Mouse (Mus musculus) limb, embryonic 12.5 days (tissue): ENCODE measurements around the gene Coro2b. TPM values are rescaled to one million over a fixed set of nuclear protein-coding genes. Genes with fewer than 3 reads are reported as not detected.

Source experiments
- ATAC-seq: fragments of 200-750 bp; cut with Nextera tagmentation; 2 replicates; pipeline ENCODE4 v1.8.0; 2017; ENCODE audit warnings: low read depth, moderate TSS enrichment; ENCODE audit not compliant: insufficient number of reproducible peaks, insufficient read depth, low FRiP score, low TSS enrichment
- H3K27ac ChIP-seq: fragments of 300-500 bp; sonication (generic); 2 replicates; pipeline ENCODE4 v1.5.1; 2016; ENCODE audit warnings: mild to moderate bottlenecking, moderate library complexity
- H3K27me3 ChIP-seq: fragments of 300-500 bp; sonication (generic); 2 replicates; pipeline ENCODE4 v1.6.1; 2016; ENCODE audit warnings: mild to moderate bottlenecking, moderate library complexity
- H3K36me3 ChIP-seq: fragments of 300-500 bp; sonication (generic); 2 replicates; pipeline ENCODE4 v1.6.1; 2016; ENCODE audit warnings: mild to moderate bottlenecking, moderate library complexity
- H3K4me1 ChIP-seq: fragments of 300-500 bp; sonication (generic); replicated peaks from 2 replicates; pipeline ENCODE4 v1.6.1; 2016
- H3K4me2 ChIP-seq: fragments of 300-500 bp; sonication (generic); 2 replicates; pipeline ENCODE4 v1.6.1; 2016; ENCODE audit warnings: mild to moderate bottlenecking, moderate library complexity
- H3K4me3 ChIP-seq: fragments of 300-500 bp; sonication (generic); replicated peaks from 2 replicates; pipeline ENCODE4 v1.5.1; 2016; ENCODE audit warnings: mild to moderate bottlenecking
- H3K9ac ChIP-seq: fragments of 300-500 bp; sonication (generic); replicated peaks from 2 replicates; pipeline ENCODE4 v1.6.1; 2016; ENCODE audit warnings: mild to moderate bottlenecking, moderate library complexity
- H3K9me3 ChIP-seq: fragments of 300-500 bp; sonication (generic); 2 replicates; pipeline ENCODE4 v1.6.1; 2016; ENCODE audit warnings: mild to moderate bottlenecking, moderate library complexity
- WGBS: fragments of 180-500 bp; shearing (Covaris S2); methylation state at CpG from one replicate; pipeline ENCODE4 v1.1.7; 2016; 5-methylcytosine and 5-hydroxymethylcytosine counted together
- polyA plus RNA-seq: library from polyadenylated mRNA; unstranded; fragments of >200 nt; fragmentation: Nextera tagmentation; extraction: Ambion mirVana; gene quantifications from 2 replicates; pipeline ENCODE4 v1.2.1, GENCODE M21; 2016

Coro2b gene
- polyA plus RNA-seq, 1 experiment from 2014 or later: 8.0 TPM

DNA sequence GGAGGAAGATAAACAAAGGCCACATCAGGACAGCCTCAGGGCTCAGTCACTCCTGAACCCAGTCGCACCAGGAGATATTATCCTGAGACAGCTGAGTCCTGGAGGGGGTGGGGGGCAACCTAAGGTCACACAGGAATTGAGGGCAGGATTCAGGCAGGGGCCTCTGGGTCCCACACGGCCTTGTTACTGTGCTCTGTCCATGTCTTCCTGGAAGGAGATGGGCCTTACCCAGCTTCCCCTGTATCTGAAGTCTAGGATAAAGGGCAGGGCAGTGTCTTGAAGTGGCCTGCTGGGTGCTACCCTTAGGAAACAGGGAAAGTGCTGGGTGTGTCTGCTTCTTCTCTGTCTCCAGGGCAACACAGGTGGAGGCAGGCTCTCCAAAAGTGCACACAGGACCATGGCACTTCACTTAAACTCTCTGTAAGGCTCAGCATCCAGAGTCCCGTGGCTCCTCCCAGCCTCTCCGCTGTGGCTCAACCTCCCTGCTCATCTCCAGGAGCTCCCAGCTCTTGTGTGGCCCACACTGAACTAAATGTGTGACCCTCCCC is 12.0 kb downstream of the Coro2b start:
- peaks cover 42% of the 10 kb centered on the region for H3K4me1 ChIP-seq
- H3K4me3 ChIP-seq: no peak overlapping the region
- no peak overlapping the region for H3K9ac ChIP-seq
- ATAC-seq: no peak
- no peak overlapping the region for H3K27ac ChIP-seq
- H3K9me3 ChIP-seq: no peaks in the 10 kb centered on the region
- H3K36me3 ChIP-seq: no peaks in the 10 kb centered on the region
- 49% methylated on average over 4 of the region's 4 CpGs for WGBS
- H3K4me2 ChIP-seq: no peak overlapping the region
- H3K27me3 ChIP-seq: peaks cover 22% of the 10 kb centered on the region

DNA sequence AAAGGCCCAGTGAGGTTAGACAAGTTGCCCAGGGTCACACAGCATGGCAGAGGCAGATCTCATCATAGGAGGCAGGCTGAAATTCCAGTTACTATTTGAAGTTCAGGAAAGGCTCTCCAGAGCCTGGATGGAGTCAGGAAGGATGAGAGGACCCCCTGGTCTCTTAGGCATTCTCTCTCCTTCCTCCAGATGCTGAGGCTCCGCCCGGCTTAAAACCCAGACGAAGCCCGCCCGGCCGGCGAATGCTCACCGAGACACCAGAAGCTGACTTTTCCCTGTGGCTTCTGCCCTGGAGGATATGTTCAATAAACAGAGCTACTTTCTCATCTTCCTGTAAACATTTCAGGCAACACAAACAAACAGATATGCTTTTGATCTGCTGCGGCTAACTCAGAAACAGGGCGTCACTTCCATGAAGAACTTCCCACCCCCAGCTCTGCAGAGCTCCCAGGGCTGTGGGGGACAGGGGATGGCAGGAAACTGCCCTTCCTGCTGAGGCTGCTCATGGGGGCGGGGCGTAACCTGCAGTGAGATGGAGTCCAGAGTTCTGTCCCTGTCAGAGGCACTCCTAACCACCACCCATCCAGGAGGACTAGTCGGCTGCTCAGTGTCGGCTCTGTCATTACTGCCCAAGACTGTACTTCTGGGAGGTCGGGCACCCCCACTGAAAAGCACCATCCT is 13.9 kb downstream of the Coro2b start:
- Histone ChIP-seq H3K4me2 (no peak overlapping the region), H3K4me3 (no peak overlapping the region), H3K9ac (no peak overlapping the region), H3K27ac (0 out of 2 replicates have a peak overlapping the region, but pooled peaks have one; percentile 18), H3K36me3 (no peaks in the 10 kb centered on the region), H3K27me3 (peaks cover 22% of the 10 kb centered on the region), H3K9me3 (no peaks in the 10 kb centered on the region), H3K4me1 (peaks cover 40% of the 10 kb centered on the region)
- no peak for ATAC-seq
- WGBS: 13% methylated on average over 15 of the region's 15 CpGs

DNA sequence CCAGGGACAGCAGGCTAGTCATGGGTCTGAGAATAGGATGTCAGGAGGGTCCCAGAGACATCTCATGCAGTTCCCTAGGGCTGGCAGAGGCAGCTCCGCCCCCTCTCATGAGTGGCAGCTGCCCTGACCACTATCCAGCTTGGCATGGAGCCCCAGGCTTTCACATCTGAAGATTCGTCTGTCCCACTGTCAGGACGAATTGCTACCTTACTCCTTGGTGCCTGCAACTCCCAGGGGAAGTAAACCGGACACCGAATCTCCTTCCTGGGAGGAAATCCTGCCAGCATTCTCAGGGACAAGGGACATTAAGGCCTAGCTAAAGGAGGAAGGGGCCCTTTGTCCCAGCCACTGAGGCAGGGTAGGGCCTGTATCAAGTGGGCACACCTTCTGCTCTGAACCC is 14.6 kb downstream of the Coro2b start:
- no peak overlapping the region for H3K9ac ChIP-seq
- H3K9me3 ChIP-seq: no peaks in the 10 kb centered on the region
- no peaks in the 10 kb centered on the region for H3K36me3 ChIP-seq
- peak overlapping the region; percentile 18; the same call in 1 of the 2 replicates for H3K27ac ChIP-seq
- H3K4me3 ChIP-seq: no peak overlapping the region
- no peak overlapping the region for H3K4me2 ChIP-seq
- no peak for ATAC-seq
- 53% methylated on average over 5 of the region's 5 CpGs for WGBS
- H3K27me3 ChIP-seq: peaks cover 22% of the 10 kb centered on the region
- H3K4me1 ChIP-seq: peaks cover 46% of the 10 kb centered on the region

DNA sequence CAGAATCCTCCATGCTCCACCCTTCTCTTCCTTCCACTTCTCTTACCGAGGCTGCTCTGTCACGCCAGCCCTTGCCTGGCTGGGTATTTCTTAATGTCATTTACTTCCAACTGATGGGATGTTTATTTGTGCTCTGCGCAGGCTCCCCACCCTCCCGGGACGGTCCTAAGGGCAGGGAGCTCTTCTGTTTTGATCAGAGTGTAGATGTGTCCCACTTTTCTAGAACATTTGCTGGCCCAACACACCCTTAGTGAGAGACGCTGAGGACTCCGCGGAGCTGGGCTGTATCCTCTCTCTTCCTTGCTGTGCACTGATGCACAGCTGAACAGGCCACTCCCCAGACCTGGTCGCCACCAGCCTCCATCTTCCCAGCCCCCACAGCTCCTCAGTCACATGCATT is 15.3 kb downstream of the Coro2b start:
- H3K27ac ChIP-seq: no peak overlapping the region

DNA sequence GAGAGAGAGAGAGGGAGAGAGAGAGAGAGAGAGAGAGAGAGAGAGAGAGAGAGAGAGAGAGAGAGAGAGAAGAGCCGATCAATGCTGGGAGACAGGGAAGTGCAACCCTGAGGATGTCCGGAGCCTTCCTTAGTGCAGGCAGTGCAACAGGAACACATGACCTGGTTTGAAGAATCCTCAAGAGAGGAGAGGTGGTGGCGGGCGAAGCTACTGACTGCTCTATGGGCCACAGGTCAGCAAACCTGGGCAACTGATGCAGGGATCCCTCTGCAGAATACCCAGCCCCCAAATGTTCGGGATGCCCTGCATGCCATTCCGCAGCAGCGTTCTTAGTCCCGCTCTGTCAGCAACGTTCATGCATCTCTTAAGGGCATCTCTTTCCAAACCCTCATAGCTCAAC is 15.9 kb downstream of the Coro2b start:
- no peak overlapping the region; the same call in 1 of the 2 replicates for H3K9ac ChIP-seq
- no peak overlapping the region for H3K4me3 ChIP-seq
- ATAC-seq: no peak
- no peak overlapping the region for H3K4me2 ChIP-seq
- 64% methylated on average over 9 of the region's 9 CpGs for WGBS
- no peaks in the 10 kb centered on the region for H3K9me3 ChIP-seq
- peaks cover 22% of the 10 kb centered on the region for H3K27me3 ChIP-seq
- H3K36me3 ChIP-seq: no peaks in the 10 kb centered on the region
- no peak overlapping the region for H3K27ac ChIP-seq
- peaks cover 38% of the 10 kb centered on the region for H3K4me1 ChIP-seq

More for the DNA sequence above, 15.3 kb downstream of the Coro2b start:
- no peak for ATAC-seq
- H3K9me3 ChIP-seq: no peaks in the 10 kb centered on the region
- H3K9ac ChIP-seq: no peak overlapping the region; the same call in 1 of the 2 replicates
- peaks cover 22% of the 10 kb centered on the region for H3K27me3 ChIP-seq
- H3K4me2 ChIP-seq: no peak overlapping the region
- 52% methylated on average over 9 of the region's 9 CpGs for WGBS
- H3K4me1 ChIP-seq: peaks cover 44% of the 10 kb centered on the region
- no peak overlapping the region for H3K4me3 ChIP-seq
- H3K36me3 ChIP-seq: no peaks in the 10 kb centered on the region

GRCm38 (mm10) chr9:62519787-62520503 is 16.9 kb downstream of the Coro2b start:
- no peaks in the 10 kb centered on the region for H3K9me3 ChIP-seq
- no peak overlapping the region for H3K9ac ChIP-seq
- ATAC-seq: no peak
- no peak overlapping the region for H3K27ac ChIP-seq
- H3K4me3 ChIP-seq: no peak overlapping the region
- peaks cover 24% of the 10 kb centered on the region for H3K27me3 ChIP-seq
- 80% methylated on average over 15 of the region's 15 CpGs for WGBS
- H3K36me3 ChIP-seq: no peaks in the 10 kb centered on the region
- H3K4me2 ChIP-seq: no peak overlapping the region
- peaks cover 34% of the 10 kb centered on the region for H3K4me1 ChIP-seq

DNA sequence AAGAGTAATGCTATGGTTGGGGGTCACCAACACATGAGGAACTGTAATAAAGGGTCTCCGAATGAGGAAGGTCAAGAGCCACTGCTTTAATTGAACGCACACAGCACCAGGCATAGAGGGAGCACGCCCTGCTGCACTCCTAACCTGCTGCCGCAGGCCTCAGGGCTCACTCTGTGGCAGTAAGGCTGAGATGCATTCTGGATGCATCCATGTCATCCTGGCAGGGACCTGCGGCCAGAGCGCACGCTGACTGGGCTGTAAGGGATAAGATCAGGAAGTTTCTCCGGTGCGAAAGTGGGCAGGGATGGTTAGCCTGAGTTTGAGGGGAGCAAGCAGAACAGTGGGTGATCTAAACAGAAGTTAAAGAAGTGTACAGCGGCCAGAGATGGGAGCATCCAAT is 17.5 kb downstream of the Coro2b start:
- H3K4me2 ChIP-seq: no peak overlapping the region
- H3K4me1 ChIP-seq: peaks cover 34% of the 10 kb centered on the region
- no peak overlapping the region for H3K4me3 ChIP-seq
- ATAC-seq: no peak
- 85% methylated on average over 10 of the region's 10 CpGs for WGBS
- no peak overlapping the region for H3K9ac ChIP-seq
- peaks cover 24% of the 10 kb centered on the region for H3K27me3 ChIP-seq
- H3K9me3 ChIP-seq: no peaks in the 10 kb centered on the region
- H3K27ac ChIP-seq: no peak overlapping the region
- H3K36me3 ChIP-seq: no peaks in the 10 kb centered on the region

DNA sequence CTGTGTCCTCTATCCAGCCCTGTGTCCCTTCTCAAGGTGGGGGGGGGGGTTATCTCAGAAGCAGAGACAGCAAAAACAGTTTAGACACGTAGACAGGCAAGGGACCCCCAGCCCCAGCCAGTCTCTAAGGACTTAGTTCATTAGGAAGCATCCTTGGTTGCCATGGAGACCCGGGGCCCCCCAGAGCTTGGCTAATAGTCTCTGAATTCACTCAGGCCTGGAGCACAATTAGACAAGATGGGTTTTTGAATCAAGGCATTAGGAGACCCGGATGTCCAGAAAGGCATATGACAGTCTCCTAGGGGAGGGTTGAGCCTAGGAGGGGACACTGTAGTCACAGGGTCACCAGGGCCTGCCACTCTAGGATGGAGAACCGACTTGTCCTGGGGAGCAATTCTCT is 18.3 kb downstream of the Coro2b start:
- Histone ChIP-seq H3K9ac (no peak overlapping the region), H3K27ac (no peak overlapping the region), H3K9me3 (no peaks in the 10 kb centered on the region), H3K4me2 (no peak overlapping the region), H3K4me3 (no peak overlapping the region), H3K27me3 (peaks cover 19% of the 10 kb centered on the region), H3K36me3 (no peaks in the 10 kb centered on the region), H3K4me1 (peaks cover 41% of the 10 kb centered on the region)
- WGBS: 55% methylated on average over 4 of the region's 4 CpGs
- ATAC-seq: no peak

GRCm38 (mm10) chr9:62517112-62517957 is 19.5 kb downstream of the Coro2b start:
- peaks cover 7% of the 10 kb centered on the region; the same call in 1 of the 2 replicates for H3K27me3 ChIP-seq
- peaks cover 37% of the 10 kb centered on the region for H3K4me1 ChIP-seq
- ATAC-seq: no peak
- H3K9ac ChIP-seq: 0 out of 2 replicates have a peak overlapping the region, but pooled peaks have one; percentile 8
- no peaks in the 10 kb centered on the region for H3K9me3 ChIP-seq
- no peak overlapping the region for H3K4me3 ChIP-seq
- no peaks in the 10 kb centered on the region for H3K36me3 ChIP-seq
- H3K27ac ChIP-seq: no peak overlapping the region
- WGBS: 66% methylated on average over 6 of the region's 6 CpGs
- no peak overlapping the region for H3K4me2 ChIP-seq

GRCm38 (mm10) chr9:62515138-62515537 is 21.7 kb downstream of the Coro2b start:
- Histone ChIP-seq H3K27ac (no peak overlapping the region), H3K4me2 (no peak overlapping the region), H3K4me1 (peaks cover 21% of the 10 kb centered on the region), H3K9ac (no peak overlapping the region), H3K36me3 (no peaks in the 10 kb centered on the region), H3K27me3 (peaks cover 2% of the 10 kb centered on the region; the same call in 1 of the 2 replicates), H3K4me3 (no peak overlapping the region), H3K9me3 (no peaks in the 10 kb centered on the region)
- WGBS: 90% methylated on average over 7 of the region's 7 CpGs
- ATAC-seq: no peak
